Mouse (Mus musculus): ENCODE measurements around the gene Btbd11.

DNA sequence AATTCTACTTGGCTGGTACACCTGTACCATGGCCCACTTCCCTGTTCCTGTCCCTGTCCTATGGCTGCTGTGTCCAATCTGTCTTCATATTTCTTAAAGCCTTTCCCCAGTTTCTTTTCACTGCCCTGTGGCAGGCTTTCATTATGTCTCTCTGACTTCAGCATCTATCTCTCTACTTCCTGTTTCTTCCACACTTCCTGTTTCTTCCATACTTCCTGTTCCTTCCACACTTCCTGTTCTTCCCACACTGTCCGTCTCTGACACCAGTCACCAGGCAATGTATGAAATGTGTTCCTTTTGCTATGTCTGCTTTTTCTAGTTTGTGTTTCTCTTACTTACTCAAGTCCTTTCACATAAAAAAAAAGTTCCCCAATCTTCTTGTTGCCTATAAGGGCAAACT is 32.3 kb upstream of the Btbd11 start:
- TF ChIP-seq CTCF (IDR thresholded peaks at IDR 0.05; ENCODE audit: borderline replicate concordance, insufficient read depth, low read depth, low read length) (no peak), POLR2A (IDR thresholded peaks at IDR 0.05; ENCODE audit: borderline replicate concordance, insufficient read depth, low read length) (no peak)

All from cerebellum, adult 2 months (tissue).